Mouse (Mus musculus) spleen, postnatal 4 days (tissue): ENCODE results near the gene Ccdc137.
A peak's percentile ranks its signal among the peaks of the same experiment; 100 is the strongest.
"Not testable (repeated sequence)": the region's sequence is repeated elsewhere in the genome, so short reads cannot be mapped to it uniquely, and the experiment has no call there.

Experiments
- DNase-seq, 2 experiments: peaks; one replicate each; pipeline ENCODE4 v3.0.0; 2022; ENCODE audit warnings: low spot score in 2 of 2

The Ccdc137 gene

GRCm38 (mm10) chr11:120457772-120458751 is at the start of gene Ccdc137, which contains the start of gene Oxld1:
Gene Ccdc137, plus strand, starts transcription at chr11:120458115.
Gene Oxld1, minus strand, starts transcription at chr11:120458068.
- peak; percentile 69 to 86 for DNase-seq

- DNase-seq: not testable (repeated sequence)
Measured at GRCm38 (mm10) chr11:120413621-120414020, 44.3 kb upstream of the Ccdc137 start.

- no peak for DNase-seq
Measured at GRCm38 (mm10) chr11:120417852-120418251, 40.1 kb upstream of the Ccdc137 start.

- no peak for DNase-seq
Measured at GRCm38 (mm10) chr11:120418592-120418991, 39.3 kb upstream of the Ccdc137 start.

GRCm38 (mm10) chr11:120422651-120423568 is 35.0 kb upstream of the Ccdc137 start:
- DNase-seq: no peak

GRCm38 (mm10) chr11:120423569-120424295 is 34.2 kb upstream of the Ccdc137 start:
- peak; percentile 42 to 78 for DNase-seq

- DNase-seq: no peak
Measured at GRCm38 (mm10) chr11:120426727-120427126, 31.2 kb upstream of the Ccdc137 start.

- DNase-seq: peak; percentile 91 to 97
Measured at GRCm38 (mm10) chr11:120437152-120437856, 20.6 kb upstream of the Ccdc137 start, which contains the start of gene Nploc4. Gene Nploc4, minus strand, starts transcription at chr11:120437708.

- no peak for DNase-seq
Measured at GRCm38 (mm10) chr11:120437857-120438385, 20.0 kb upstream of the Ccdc137 start.

GRCm38 (mm10) chr11:120442344-120442743 is 15.6 kb upstream of the Ccdc137 start, which contains the start of gene Tspan10:
Gene Tspan10, plus strand, starts transcription at chr11:120442644.
- no peak for DNase-seq

GRCm38 (mm10) chr11:120442765-120443280 is 15.1 kb upstream of the Ccdc137 start:
- DNase-seq: no peak

GRCm38 (mm10) chr11:120444106-120444505 is 13.8 kb upstream of the Ccdc137 start:
- no peak for DNase-seq

GRCm38 (mm10) chr11:120445475-120445874 is 12.4 kb upstream of the Ccdc137 start:
- DNase-seq: no peak

GRCm38 (mm10) chr11:120447179-120447578 is 10.7 kb upstream of the Ccdc137 start:
- DNase-seq: no peak

GRCm38 (mm10) chr11:120452246-120452645 is 5.7 kb upstream of the Ccdc137 start:
- no peak for DNase-seq

- DNase-seq: no peak
Measured at GRCm38 (mm10) chr11:120453306-120453705, 4.6 kb upstream of the Ccdc137 start, which contains the start of gene Pde6g. Gene Pde6g, minus strand, starts transcription at chr11:120453500.

- DNase-seq: no peak
Measured at GRCm38 (mm10) chr11:120454965-120455364, 3.0 kb upstream of the Ccdc137 start.

GRCm38 (mm10) chr11:120455413-120455812 is 2.5 kb upstream of the Ccdc137 start:
- no peak for DNase-seq

GRCm38 (mm10) chr11:120457370-120457769 is 545 bp upstream of the Ccdc137 start:
- no peak for DNase-seq
